Mouse (Mus musculus) lung, postnatal 4 days (tissue): ENCODE measurements around the gene Gclc.
A peak's percentile ranks its signal among the peaks of the same experiment; 100 is the strongest.
"Not testable (repeated sequence)": the region's sequence is repeated elsewhere in the genome, so short reads cannot be mapped to it uniquely, and the experiment has no call there.

ENCODE experiments used
- DNase-seq, 2 experiments: peaks; one replicate each; pipeline ENCODE4 v3.0.0; 2021

The Gclc gene

DNA sequence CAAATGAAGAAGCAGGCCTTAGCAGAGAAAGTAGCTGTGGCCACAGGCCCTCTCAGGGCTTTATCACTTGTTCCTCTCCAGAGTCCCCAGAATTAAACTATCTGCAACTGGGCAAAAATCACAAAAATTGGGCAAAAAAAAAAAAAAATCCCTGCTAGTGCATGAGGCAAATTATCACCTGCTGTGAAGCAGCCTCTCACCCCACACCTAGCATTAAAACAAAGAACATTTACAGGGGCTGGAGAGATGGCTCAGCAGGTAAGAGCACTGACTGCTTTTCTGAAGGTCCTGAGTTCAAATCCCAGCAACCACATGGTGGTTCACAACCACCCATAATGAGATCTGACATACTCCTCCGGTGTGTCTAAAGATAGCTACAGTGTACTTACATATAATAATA is 6.0 kb upstream of the Gclc start:
- DNase-seq: not testable (repeated sequence)

DNA sequence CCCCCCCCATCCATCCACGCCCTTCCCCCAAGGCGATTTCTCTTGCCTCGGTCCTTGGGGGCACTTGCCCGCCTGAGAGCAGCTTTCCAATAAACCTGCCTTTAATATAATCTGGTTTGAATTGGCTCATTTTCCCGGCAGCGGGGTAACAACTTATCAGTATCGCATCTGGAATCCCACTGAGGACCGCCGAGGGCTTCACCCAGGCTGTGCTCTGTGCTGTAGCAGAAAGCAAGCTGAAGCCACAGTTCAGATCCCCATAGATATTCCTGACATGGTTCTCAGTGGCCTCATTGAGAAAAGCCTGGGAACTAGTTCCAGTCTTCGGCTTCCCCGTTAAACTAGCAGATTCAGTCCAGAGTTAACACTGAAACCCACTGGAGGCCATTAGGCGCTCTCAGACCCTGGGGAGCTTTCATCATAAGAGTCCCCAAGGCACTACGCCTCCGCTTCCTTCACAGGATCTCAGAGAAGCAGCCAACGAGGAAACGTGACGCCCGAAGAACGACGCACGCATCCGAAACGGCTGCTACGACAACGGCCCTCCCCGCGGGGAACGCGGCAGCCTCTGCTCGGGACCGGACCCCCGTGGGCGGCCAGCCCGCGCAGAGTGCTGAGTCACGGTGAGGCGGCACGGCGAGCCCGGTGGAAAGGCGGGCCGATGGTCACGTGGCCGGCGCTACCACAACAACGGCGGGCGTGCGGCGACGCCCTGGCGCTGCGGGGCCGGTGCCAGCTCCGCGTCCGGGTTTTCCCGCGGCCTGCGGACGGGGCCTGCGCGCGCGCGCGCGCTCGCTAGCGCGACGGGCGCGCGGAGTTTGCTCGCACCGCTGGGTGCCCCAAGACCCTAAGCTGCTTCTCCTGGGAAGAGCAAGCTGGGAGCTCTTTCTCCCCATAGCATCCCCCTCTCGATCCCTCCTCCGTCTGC is 3.9 kb upstream of the Gclc start:
- peak; percentile 95 to 97 for DNase-seq

- no peak for DNase-seq
These were observed 3.2 kb upstream of the Gclc start for GRCm38 (mm10) chr9:77751091-77751521.

DNA sequence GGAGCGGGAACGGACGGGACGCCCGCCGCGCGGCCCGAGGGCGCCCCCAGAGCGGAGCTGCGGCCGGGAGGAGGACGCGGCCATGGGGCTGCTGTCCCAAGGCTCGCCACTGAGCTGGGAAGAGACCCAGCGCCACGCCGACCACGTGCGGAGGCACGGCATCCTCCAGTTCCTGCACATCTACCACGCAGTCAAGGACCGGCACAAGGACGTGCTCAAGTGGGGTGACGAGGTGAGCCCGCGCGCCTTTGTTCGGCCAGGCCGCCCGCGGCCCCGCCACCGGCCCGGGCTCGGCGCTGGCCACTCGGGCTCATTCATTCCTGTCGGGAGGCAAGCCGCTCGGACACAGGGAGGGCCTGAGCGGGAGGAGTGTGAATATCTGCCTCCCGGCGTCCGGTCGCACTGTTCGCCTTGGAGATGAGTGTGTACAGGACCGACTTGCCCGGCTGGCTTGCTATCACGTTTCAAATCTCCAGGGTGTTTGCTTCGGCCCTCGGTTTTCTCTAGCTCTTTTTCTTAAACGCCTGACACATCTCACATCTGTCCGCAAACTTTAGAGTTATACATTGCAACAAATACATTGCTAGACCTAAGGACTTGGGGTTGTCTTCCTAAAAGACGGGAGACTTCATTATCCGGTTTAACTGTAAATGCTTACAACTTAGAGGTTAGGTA is 530 bp downstream of the Gclc start:
- peak; percentile 82 to 89 for DNase-seq

GRCm38 (mm10) chr9:77755403-77755784 is 1.1 kb downstream of the Gclc start:
- DNase-seq: no peak

GRCm38 (mm10) chr9:77756076-77756475 is 1.7 kb downstream of the Gclc start:
- no peak for DNase-seq

- no peak for DNase-seq
These were observed 3.0 kb downstream of the Gclc start for GRCm38 (mm10) chr9:77757331-77757730.

DNA sequence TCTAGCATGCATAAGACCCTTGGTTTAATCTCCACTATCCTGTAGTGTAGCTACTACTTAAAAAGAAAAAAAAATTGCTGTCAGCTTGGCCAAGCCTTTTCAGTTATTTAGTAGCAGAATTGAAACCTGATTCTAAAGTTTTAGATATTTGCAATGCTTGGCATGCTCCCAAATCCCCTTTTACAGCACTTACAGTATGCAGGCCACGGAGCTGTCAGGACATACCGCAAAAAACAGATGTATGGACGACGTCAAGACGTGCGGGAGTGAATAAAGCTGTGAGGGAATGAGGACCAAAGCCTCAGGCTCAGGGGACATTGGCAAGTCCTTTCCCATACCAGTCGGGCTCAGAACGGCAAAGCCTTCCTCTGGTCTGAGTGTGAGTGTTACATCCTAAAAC is 4.1 kb downstream of the Gclc start:
- no peak for DNase-seq

GRCm38 (mm10) chr9:77759111-77759510 is 4.8 kb downstream of the Gclc start:
- DNase-seq: no peak

GRCm38 (mm10) chr9:77759756-77760155 is 5.4 kb downstream of the Gclc start:
- DNase-seq: no peak

- no peak for DNase-seq
These were observed 11.9 kb downstream of the Gclc start for GRCm38 (mm10) chr9:77766218-77766617.

- DNase-seq: no peak
These were observed 12.4 kb downstream of the Gclc start for GRCm38 (mm10) chr9:77766767-77767166.

DNA sequence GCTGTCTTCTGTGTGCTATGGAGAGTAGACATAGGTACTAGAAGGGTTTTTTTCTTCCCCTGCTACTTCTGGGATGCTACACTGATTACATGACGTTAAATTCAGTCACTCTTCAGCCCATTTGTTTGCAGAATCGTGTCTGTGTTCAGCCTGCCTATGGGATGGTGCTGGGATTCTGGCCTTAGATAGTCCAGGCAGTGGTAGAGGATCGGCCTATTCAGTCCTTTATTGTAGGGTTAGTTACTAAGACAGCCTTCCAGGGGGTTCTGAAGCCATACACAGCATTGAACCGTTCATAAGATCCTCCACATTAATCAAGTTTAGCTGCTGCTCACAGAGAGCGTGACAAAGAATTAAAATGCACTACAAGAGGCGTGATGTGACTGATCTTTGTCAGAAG is 16.6 kb downstream of the Gclc start:
- DNase-seq: no peak

DNA sequence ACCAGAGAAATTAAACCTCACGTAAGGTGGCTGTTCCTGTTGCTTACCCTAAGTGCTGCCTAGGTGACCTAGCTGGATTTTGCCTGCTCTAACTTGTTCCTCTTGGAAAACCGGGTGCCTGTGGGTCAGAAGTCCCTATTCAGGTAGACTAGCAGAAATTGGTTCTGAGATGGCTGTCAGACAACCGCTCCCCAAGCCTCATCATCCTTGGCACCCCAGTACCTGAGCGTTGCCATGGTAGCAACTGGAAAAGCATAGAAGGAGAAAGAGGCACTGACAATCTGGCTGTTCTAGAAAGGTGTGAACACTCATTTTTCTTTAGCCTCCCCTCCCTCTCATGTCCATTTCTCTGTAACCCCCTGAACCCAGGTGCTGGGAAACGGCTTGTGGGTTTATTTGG is 17.0 kb downstream of the Gclc start:
- DNase-seq: no peak

DNA sequence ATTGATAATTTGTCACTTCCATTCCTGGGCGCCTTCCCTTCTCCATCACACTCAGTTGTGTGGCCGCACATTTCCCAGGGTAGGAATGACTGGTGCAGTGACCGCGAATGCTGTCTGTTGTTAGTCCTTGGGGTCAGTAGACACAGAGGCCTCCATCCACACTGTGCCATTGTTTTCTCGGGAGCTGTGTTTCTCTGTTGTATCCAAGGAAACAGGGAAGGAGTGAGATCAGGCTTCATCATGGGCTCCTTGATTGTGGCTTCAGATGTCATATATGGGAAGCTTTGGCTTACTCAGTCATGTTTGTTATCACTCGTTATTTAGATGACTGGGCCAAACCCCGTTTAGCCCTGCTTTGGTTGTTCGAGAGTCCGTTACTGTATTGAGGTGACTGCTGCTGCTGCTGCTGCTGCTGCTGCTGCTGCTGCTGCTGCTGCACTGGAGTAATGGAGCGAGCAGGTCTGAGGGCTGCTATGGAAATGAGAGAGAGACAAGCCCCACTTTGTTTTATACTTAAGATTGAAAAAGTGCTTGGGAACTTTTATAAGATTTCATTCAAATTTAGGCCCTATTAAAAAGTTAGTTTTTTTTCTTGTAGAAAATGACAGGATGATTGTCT is 17.5 kb downstream of the Gclc start:
- DNase-seq: no peak

- no peak for DNase-seq
These were observed 22.6 kb downstream of the Gclc start for GRCm38 (mm10) chr9:77776720-77777515.

DNA sequence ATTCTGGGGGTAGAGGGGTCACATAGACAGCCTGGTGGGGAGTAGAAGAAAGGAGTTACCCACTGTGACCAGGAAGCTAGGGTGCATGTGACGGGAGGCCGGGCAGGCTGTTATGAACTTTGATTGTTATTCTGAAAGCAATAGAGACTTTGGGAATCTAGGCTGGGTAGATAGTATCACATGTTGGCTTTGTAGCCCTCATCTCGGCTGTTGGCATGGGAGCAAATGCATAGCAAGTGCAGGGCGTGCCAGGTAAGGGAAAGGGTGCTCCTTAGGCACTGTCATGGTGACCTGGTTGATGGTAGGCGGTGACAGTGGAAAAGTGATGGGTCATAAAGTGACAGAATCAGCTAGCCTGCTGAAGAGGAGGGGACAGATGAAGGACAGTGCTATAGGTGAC is 23.3 kb downstream of the Gclc start:
- DNase-seq: no peak

- no peak for DNase-seq
These were observed 25.4 kb downstream of the Gclc start for GRCm38 (mm10) chr9:77779711-77780110.

GRCm38 (mm10) chr9:77781453-77782163 is 27.3 kb downstream of the Gclc start:
- DNase-seq: no peak

GRCm38 (mm10) chr9:77782201-77782600 is 27.9 kb downstream of the Gclc start:
- DNase-seq: peak in 1 of 2 experiments; percentile 10

DNA sequence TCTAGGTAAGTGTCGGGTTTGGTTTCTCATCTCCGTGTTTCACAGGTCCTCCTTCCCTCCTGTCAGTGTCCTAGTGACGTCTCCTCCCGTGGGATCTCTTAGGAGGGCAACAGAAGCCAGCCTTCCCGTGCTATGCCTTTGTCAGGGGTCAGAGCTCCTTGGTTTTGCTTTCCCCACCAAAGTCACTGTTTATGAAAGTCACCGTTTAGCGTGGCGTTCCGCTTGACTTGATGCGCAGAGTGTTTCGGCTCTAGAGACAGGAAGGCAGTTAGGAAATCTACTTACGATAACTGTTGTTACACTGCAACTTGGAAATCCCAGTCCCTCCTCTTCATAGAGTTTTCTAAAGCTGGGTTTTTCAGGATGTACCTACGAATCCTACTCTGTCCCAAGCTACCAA is 28.7 kb downstream of the Gclc start:
- no peak for DNase-seq

DNA sequence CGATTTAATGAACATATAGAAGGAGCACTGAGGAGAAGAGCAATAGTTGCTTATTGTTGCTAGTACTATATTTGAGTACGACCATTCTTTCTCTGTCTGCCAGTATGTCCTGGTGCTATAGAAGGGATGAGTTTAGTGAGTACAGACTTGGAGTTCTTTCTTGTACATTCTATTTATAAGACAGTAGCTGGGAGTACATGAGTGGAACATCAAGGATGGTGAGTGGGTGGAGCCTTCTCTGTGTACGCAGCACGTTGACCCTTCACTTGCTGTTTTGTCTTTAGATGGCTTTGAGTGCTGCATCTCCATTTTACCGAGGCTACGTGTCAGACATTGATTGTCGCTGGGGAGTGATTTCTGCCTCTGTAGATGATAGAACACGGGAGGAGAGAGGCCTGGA is 31.1 kb downstream of the Gclc start:
- no peak for DNase-seq
